Mouse (Mus musculus): ENCODE results near the gene Prmt8. TPM values are rescaled to one million over a fixed set of nuclear protein-coding genes. Genes with fewer than 3 reads are reported as not detected.
A peak's percentile ranks its signal among the peaks of the same experiment; 100 is the strongest.

Prmt8 gene
- polyA plus RNA-seq (2015; fragmentation: Nextera tagmentation; extraction: Ambion mirVana) = 35.2 and 37.0 TPM in 2 replicates

- H3K9ac ChIP-seq (ENCODE audit: low read depth, low read length) = peak within 1 kb of the TSS; percentile 58
- under 1% methylated on average over 27 of the region's 42 CpGs for WGBS
- H3K9me3 ChIP-seq (ENCODE audit: control insufficient read depth, low read length) = no peaks in the 10 kb centered on the region
- H3K27me3 ChIP-seq (replicated peaks; ENCODE audit: control insufficient read depth, insufficient read depth, low read length) = no peaks in the 10 kb centered on the region
- H3K36me3 ChIP-seq (ENCODE audit: control insufficient read depth, insufficient read depth, low read length) = no peaks in the 10 kb centered on the region
- ATAC-seq = peak; percentile 58
- peaks cover 35% of the 10 kb centered on the region for H3K4me1 ChIP-seq (ENCODE audit: control insufficient read depth, insufficient read depth, low read depth, low read length)
- peak within 1 kb of the TSS; percentile 78 for H3K4me2 ChIP-seq (ENCODE audit: low read length)
- peak within 1 kb of the TSS; percentile 61 for H3K4me3 ChIP-seq (ENCODE audit: low read length)
- H3K27ac ChIP-seq (ENCODE audit: low read depth, low read length) = peak within 1 kb of the TSS; percentile 76
Measured at GRCm38 (mm10) chr6:127769275-127770156, at the start of gene Prmt8. Gene Prmt8, minus strand, starts transcription at chr6:127769472.

- H3K4me2 ChIP-seq (ENCODE audit: low read length) = no peak overlapping the region
- no peaks in the 10 kb centered on the region for H3K27me3 ChIP-seq (replicated peaks; ENCODE audit: control insufficient read depth, insufficient read depth, low read length)
- H3K9ac ChIP-seq (ENCODE audit: low read depth, low read length) = no peak overlapping the region
- no peak overlapping the region for H3K4me3 ChIP-seq (ENCODE audit: low read length)
- 39% methylated on average over 9 of the region's 9 CpGs for WGBS
- H3K36me3 ChIP-seq (ENCODE audit: control insufficient read depth, insufficient read depth, low read length) = no peaks in the 10 kb centered on the region
- ATAC-seq = peak; percentile 92
- H3K27ac ChIP-seq (ENCODE audit: low read depth, low read length) = no peak overlapping the region
- no peaks in the 10 kb centered on the region for H3K9me3 ChIP-seq (ENCODE audit: control insufficient read depth, low read length)
- no peaks in the 10 kb centered on the region for H3K4me1 ChIP-seq (ENCODE audit: control insufficient read depth, insufficient read depth, low read depth, low read length)
Measured at GRCm38 (mm10) chr6:127803046-127803729, 33.9 kb upstream of the Prmt8 start.

GRCm38 (mm10) chr6:127802211-127802610 is 32.9 kb upstream of the Prmt8 start:
- ATAC-seq = no peak
- Histone ChIP-seq H3K36me3 (ENCODE audit: control insufficient read depth, insufficient read depth, low read length) (no peaks in the 10 kb centered on the region), H3K27me3 (replicated peaks; ENCODE audit: control insufficient read depth, insufficient read depth, low read length) (no peaks in the 10 kb centered on the region), H3K4me1 (ENCODE audit: control insufficient read depth, insufficient read depth, low read depth, low read length) (no peaks in the 10 kb centered on the region), H3K4me3 (ENCODE audit: low read length) (no peak overlapping the region), H3K27ac (ENCODE audit: low read depth, low read length) (no peak overlapping the region), H3K9me3 (ENCODE audit: control insufficient read depth, low read length) (no peaks in the 10 kb centered on the region), H3K9ac (ENCODE audit: low read depth, low read length) (no peak overlapping the region), H3K4me2 (ENCODE audit: low read length) (no peak overlapping the region)
- WGBS = 61% methylated on average over 9 of the region's 12 CpGs

GRCm38 (mm10) chr6:127790023-127790422 is 20.8 kb upstream of the Prmt8 start:
- 80% methylated on average over 13 of the region's 13 CpGs for WGBS
- H3K9ac ChIP-seq (ENCODE audit: low read depth, low read length) = no peak overlapping the region
- no peak for ATAC-seq
- H3K9me3 ChIP-seq (ENCODE audit: control insufficient read depth, low read length) = no peaks in the 10 kb centered on the region
- H3K4me3 ChIP-seq (ENCODE audit: low read length) = no peak overlapping the region
- H3K27me3 ChIP-seq (replicated peaks; ENCODE audit: control insufficient read depth, insufficient read depth, low read length) = no peaks in the 10 kb centered on the region
- no peak overlapping the region for H3K27ac ChIP-seq (ENCODE audit: low read depth, low read length)
- H3K4me2 ChIP-seq (ENCODE audit: low read length) = no peak overlapping the region
- no peaks in the 10 kb centered on the region for H3K36me3 ChIP-seq (ENCODE audit: control insufficient read depth, insufficient read depth, low read length)
- no peaks in the 10 kb centered on the region for H3K4me1 ChIP-seq (ENCODE audit: control insufficient read depth, insufficient read depth, low read depth, low read length)

GRCm38 (mm10) chr6:127770806-127771205 is 1.5 kb upstream of the Prmt8 start:
- no peaks in the 10 kb centered on the region for H3K36me3 ChIP-seq (ENCODE audit: control insufficient read depth, insufficient read depth, low read length)
- no peaks in the 10 kb centered on the region for H3K9me3 ChIP-seq (ENCODE audit: control insufficient read depth, low read length)
- peaks cover 31% of the 10 kb centered on the region for H3K4me1 ChIP-seq (ENCODE audit: control insufficient read depth, insufficient read depth, low read depth, low read length)
- no peak overlapping the region for H3K9ac ChIP-seq (ENCODE audit: low read depth, low read length)
- no peak overlapping the region for H3K4me2 ChIP-seq (ENCODE audit: low read length)
- no peak for ATAC-seq
- H3K27ac ChIP-seq (ENCODE audit: low read depth, low read length) = no peak overlapping the region
- H3K27me3 ChIP-seq (replicated peaks; ENCODE audit: control insufficient read depth, insufficient read depth, low read length) = no peaks in the 10 kb centered on the region
- H3K4me3 ChIP-seq (ENCODE audit: low read length) = no peak overlapping the region
- WGBS = 26% methylated on average over 4 of the region's 4 CpGs

- peaks cover 35% of the 10 kb centered on the region for H3K4me1 ChIP-seq (ENCODE audit: control insufficient read depth, insufficient read depth, low read depth, low read length)
- under 1% methylated on average over 30 of the region's 64 CpGs for WGBS
- H3K4me2 ChIP-seq (ENCODE audit: low read length) = peak overlapping the region; percentile 78
Measured at GRCm38 (mm10) chr6:127768621-127769274, 524 bp downstream of the Prmt8 start.

GRCm38 (mm10) chr6:127767706-127768493 is 1.4 kb downstream of the Prmt8 start:
- Histone ChIP-seq H3K36me3 (ENCODE audit: control insufficient read depth, insufficient read depth, low read length) (no peaks in the 10 kb centered on the region), H3K27ac (ENCODE audit: low read depth, low read length) (peak overlapping the region; percentile 55), H3K9me3 (ENCODE audit: control insufficient read depth, low read length) (no peaks in the 10 kb centered on the region), H3K4me1 (ENCODE audit: control insufficient read depth, insufficient read depth, low read depth, low read length) (peaks cover 33% of the 10 kb centered on the region), H3K4me2 (ENCODE audit: low read length) (peak overlapping the region; percentile 78), H3K27me3 (replicated peaks; ENCODE audit: control insufficient read depth, insufficient read depth, low read length) (no peaks in the 10 kb centered on the region), H3K9ac (ENCODE audit: low read depth, low read length) (peak overlapping the region; percentile 58), H3K4me3 (ENCODE audit: low read length) (peak overlapping the region; percentile 61)
- ATAC-seq = peak; percentile 38
- under 1% methylated on average over 48 of the region's 49 CpGs for WGBS

More at GRCm38 (mm10) chr6:127768621-127769274, 524 bp downstream of the Prmt8 start:
- peak overlapping the region; percentile 61 for H3K4me3 ChIP-seq (ENCODE audit: low read length)
- no peaks in the 10 kb centered on the region for H3K36me3 ChIP-seq (ENCODE audit: control insufficient read depth, insufficient read depth, low read length)
- H3K27ac ChIP-seq (ENCODE audit: low read depth, low read length) = peak overlapping the region; percentile 76
- H3K27me3 ChIP-seq (replicated peaks; ENCODE audit: control insufficient read depth, insufficient read depth, low read length) = no peaks in the 10 kb centered on the region
- peak; percentile 16 for ATAC-seq
- no peaks in the 10 kb centered on the region for H3K9me3 ChIP-seq (ENCODE audit: control insufficient read depth, low read length)
- H3K9ac ChIP-seq (ENCODE audit: low read depth, low read length) = peak overlapping the region; percentile 58

GRCm38 (mm10) chr6:127767201-127767705 is 2.0 kb downstream of the Prmt8 start:
- peak; percentile 34 for ATAC-seq
- peak overlapping the region; percentile 55 for H3K27ac ChIP-seq (ENCODE audit: low read depth, low read length)
- peak overlapping the region; percentile 78 for H3K4me2 ChIP-seq (ENCODE audit: low read length)
- H3K4me1 ChIP-seq (ENCODE audit: control insufficient read depth, insufficient read depth, low read depth, low read length) = peaks cover 33% of the 10 kb centered on the region
- peak overlapping the region; percentile 61 for H3K4me3 ChIP-seq (ENCODE audit: low read length)
- H3K27me3 ChIP-seq (replicated peaks; ENCODE audit: control insufficient read depth, insufficient read depth, low read length) = no peaks in the 10 kb centered on the region
- 2% methylated on average over 18 of the region's 18 CpGs for WGBS
- H3K36me3 ChIP-seq (ENCODE audit: control insufficient read depth, insufficient read depth, low read length) = no peaks in the 10 kb centered on the region
- H3K9me3 ChIP-seq (ENCODE audit: control insufficient read depth, low read length) = no peaks in the 10 kb centered on the region
- peak overlapping the region; percentile 58 for H3K9ac ChIP-seq (ENCODE audit: low read depth, low read length)

Data from hindbrain, embryonic 16.5 days (tissue).